19 mouse cellular contexts compared by ENCODE assay signal in the genomic region with DNA sequence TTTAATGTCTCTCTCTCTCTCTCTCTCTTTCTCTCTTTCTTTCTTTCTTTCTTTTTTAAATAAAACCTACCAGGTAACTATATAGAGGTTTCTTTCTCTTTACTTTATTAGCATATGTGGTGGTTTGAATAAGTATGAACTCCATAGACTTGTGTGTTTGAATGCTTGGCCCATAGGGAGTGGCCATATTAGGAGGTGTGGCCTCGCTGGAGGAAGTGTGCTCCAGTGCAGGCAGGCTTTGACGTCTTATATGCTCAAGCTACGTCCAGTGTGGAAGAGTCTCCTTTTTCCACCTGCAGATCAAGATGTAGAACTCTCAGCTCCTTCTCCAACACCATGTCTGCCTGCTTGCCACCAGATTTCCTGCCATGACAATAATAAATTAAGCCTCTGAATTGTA. TPM values are rescaled to one million over a fixed set of nuclear protein-coding genes. Genes with fewer than 3 reads are reported as not detected.
DNase-seq lines count a peak whose midpoint lies in the region; ATAC-seq and TF ChIP-seq lines count a peak whose summit lies in the region.
"Had no signal": no experiment of that assay in that cellular context is flagged by ENCODE, and none has a peak within 500 bp of the region (broad histone marks: within the 10 kb centered on the region; RNA-seq: fewer than 3 reads in every experiment).

No protein-coding gene starts in this region.

- H3K4me1 ChIP-seq in liver, embryonic 12.5 days: peaks cover 98% of the 10 kb centered on the region
- peaks cover 60% of the 10 kb centered on the region for H3K4me1 ChIP-seq in liver, postnatal 0 days (ENCODE audit: insufficient read depth)
- H3K4me1 ChIP-seq in liver, embryonic 13.5 days (replicated peaks): peaks cover 96% of the 10 kb centered on the region
- peaks cover 80 to 84% of the 10 kb centered on the region in 2 experiments for H3K4me1 ChIP-seq in liver, embryonic 14.5 days (replicated peaks; ENCODE audit: control insufficient read depth in 2 of 2, insufficient read depth in 2 of 2, low read length in 1 of 2)
- H3K4me1 ChIP-seq in liver, embryonic 16.5 days (ENCODE audit: control insufficient read depth, low read depth, low read length): peaks cover 86% of the 10 kb centered on the region
- no peaks in the 10 kb centered on the region for H3K4me1 ChIP-seq in hindbrain, embryonic 10.5 days (replicated peaks)
- H3K4me1 ChIP-seq: embryonic facial prominence, embryonic 10.5 days; embryonic facial prominence, embryonic 12.5 days; forebrain, embryonic 13.5 days; forebrain, embryonic 15.5 days had no signal

- no peak overlapping the region for H3K9ac ChIP-seq in liver, embryonic 12.5 days
- H3K9ac ChIP-seq in liver, postnatal 0 days (replicated peaks): no peak overlapping the region
- H3K9ac ChIP-seq in liver, embryonic 13.5 days: no peak overlapping the region
- H3K9ac ChIP-seq in liver, embryonic 14.5 days (replicated peaks): no peak overlapping the region
- no peak overlapping the region for H3K9ac ChIP-seq in liver, embryonic 16.5 days (ENCODE audit: low read depth, low read length)
- H3K9ac ChIP-seq: embryonic facial prominence, embryonic 12.5 days; forebrain, embryonic 13.5 days; forebrain, embryonic 15.5 days had no signal

- ATAC-seq in liver, embryonic 12.5 days: no peak
- ATAC-seq in liver, postnatal 0 days: no peak
- ATAC-seq in liver, embryonic 13.5 days (ENCODE audit: low read depth): no peak
- ATAC-seq in liver, embryonic 14.5 days (ENCODE audit: insufficient read depth): no peak
- no peak for ATAC-seq in liver, embryonic 16.5 days (ENCODE audit: low read depth)
- no peak for ATAC-seq in activated CD4-positive, CD25-positive, alpha-beta regulatory T cell, adult 4 months
- ATAC-seq: forebrain, embryonic 13.5 days; forebrain, embryonic 15.5 days had no signal

- peak overlapping the region; percentile 82 for H3K27ac ChIP-seq in liver, embryonic 12.5 days
- H3K27ac ChIP-seq in liver, postnatal 0 days (ENCODE audit: low read depth): no peak overlapping the region
- peak overlapping the region; percentile 99 for H3K27ac ChIP-seq in liver, embryonic 13.5 days
- peak overlapping the region; percentile 84 for H3K27ac ChIP-seq in liver, embryonic 14.5 days
- H3K27ac ChIP-seq in liver, embryonic 16.5 days (ENCODE audit: low read length): peak overlapping the region; percentile 83
- H3K27ac ChIP-seq in hindbrain, embryonic 10.5 days: no peak overlapping the region
- H3K27ac ChIP-seq: embryonic facial prominence, embryonic 10.5 days; embryonic facial prominence, embryonic 12.5 days; forebrain, embryonic 13.5 days; forebrain, embryonic 15.5 days had no signal

- no peak for TF ChIP-seq EP300 in liver, postnatal 0 days (IDR thresholded peaks at IDR 0.05; ENCODE audit: low read depth)
- TF ChIP-seq EP300 in liver, embryonic 14.5 days (IDR thresholded peaks at IDR 0.05; ENCODE audit: low read depth): no peak

- H3K27me3 ChIP-seq in liver, embryonic 12.5 days (replicated peaks): no peaks in the 10 kb centered on the region
- no peaks in the 10 kb centered on the region for H3K27me3 ChIP-seq in liver, postnatal 0 days (ENCODE audit: insufficient read depth, low read length)
- H3K27me3 ChIP-seq in liver, embryonic 13.5 days: no peaks in the 10 kb centered on the region
- no peaks in the 10 kb centered on the region for H3K27me3 ChIP-seq in liver, embryonic 14.5 days (ENCODE audit: control insufficient read depth, insufficient read depth, low read length)
- H3K27me3 ChIP-seq in liver, embryonic 16.5 days (ENCODE audit: control insufficient read depth, insufficient read depth, low read depth, low read length): no peaks in the 10 kb centered on the region
- no peaks in the 10 kb centered on the region for H3K27me3 ChIP-seq in hindbrain, embryonic 10.5 days (ENCODE audit: insufficient read depth, poor library complexity, severe bottlenecking)
- H3K27me3 ChIP-seq: embryonic facial prominence, embryonic 12.5 days; forebrain, embryonic 13.5 days; forebrain, embryonic 15.5 days had no signal

- H3K9me3 ChIP-seq in liver, embryonic 12.5 days (replicated peaks): no peaks in the 10 kb centered on the region
- H3K9me3 ChIP-seq in liver, postnatal 0 days (ENCODE audit: low read length): no peaks in the 10 kb centered on the region
- no peaks in the 10 kb centered on the region for H3K9me3 ChIP-seq in liver, embryonic 13.5 days (replicated peaks)
- H3K9me3 ChIP-seq in liver, embryonic 14.5 days (ENCODE audit: control insufficient read depth, low read length): no peaks in the 10 kb centered on the region
- H3K9me3 ChIP-seq in liver, embryonic 16.5 days (replicated peaks; ENCODE audit: control insufficient read depth, low read length): no peaks in the 10 kb centered on the region
- H3K9me3 ChIP-seq in hindbrain, embryonic 10.5 days: no peaks in the 10 kb centered on the region
- H3K9me3 ChIP-seq: embryonic facial prominence, embryonic 12.5 days; forebrain, embryonic 13.5 days; forebrain, embryonic 15.5 days had no signal

- no peak for DNase-seq in liver, postnatal 0 days
- DNase-seq in liver, embryonic 13.5 days: no peak
- no peak for DNase-seq in liver, embryonic 14.5 days (ENCODE audit: low read depth in 3 of 3, low spot score in 3 of 3)
- DNase-seq in hindbrain, embryonic 10.5 days (ENCODE audit: low spot score): no peak
- DNase-seq: adrenal gland, adult 8-10 months; adrenal gland, postnatal 14 days; adrenal gland, postnatal 36 days; cerebellum, adult 11-12 months; cerebellum, adult 2 months; cerebellum, adult 9-10 months; cerebellum, postnatal 10 days; cerebellum, postnatal 25 days had no signal

- no peak overlapping the region for H3K4me2 ChIP-seq in liver, embryonic 12.5 days
- H3K4me2 ChIP-seq in liver, postnatal 0 days (ENCODE audit: low read depth, low read length): no peak overlapping the region
- no peak overlapping the region for H3K4me2 ChIP-seq in liver, embryonic 13.5 days
- H3K4me2 ChIP-seq in liver, embryonic 14.5 days (ENCODE audit: low read depth): no peak overlapping the region
- no peak overlapping the region for H3K4me2 ChIP-seq in liver, embryonic 16.5 days (ENCODE audit: low read depth, low read length)
- H3K4me2 ChIP-seq: embryonic facial prominence, embryonic 12.5 days; forebrain, embryonic 13.5 days; forebrain, embryonic 15.5 days had no signal

- H3K4me3 ChIP-seq in liver, embryonic 12.5 days: no peak overlapping the region
- H3K4me3 ChIP-seq in liver, postnatal 0 days (ENCODE audit: low read depth, low read length): no peak overlapping the region
- no peak overlapping the region for H3K4me3 ChIP-seq in liver, embryonic 13.5 days (replicated peaks)
- H3K4me3 ChIP-seq in liver, embryonic 14.5 days (ENCODE audit: insufficient read depth in 1 of 2, low read depth in 2 of 2, low read length in 2 of 2): no peak overlapping the region
- H3K4me3 ChIP-seq in liver, embryonic 16.5 days (ENCODE audit: low read depth, low read length): no peak overlapping the region
- no peak overlapping the region for H3K4me3 ChIP-seq in hindbrain, embryonic 10.5 days
- H3K4me3 ChIP-seq: embryonic facial prominence, embryonic 10.5 days; embryonic facial prominence, embryonic 12.5 days; forebrain, embryonic 13.5 days; forebrain, embryonic 15.5 days had no signal

- H3K36me3 ChIP-seq in liver, embryonic 12.5 days: 0 out of 2 replicates have a peak, but pooled peaks cover 2% of the 10 kb centered on the region
- H3K36me3 ChIP-seq in liver, postnatal 0 days (replicated peaks; ENCODE audit: insufficient read depth, low read length): no peaks in the 10 kb centered on the region
- no peaks in the 10 kb centered on the region for H3K36me3 ChIP-seq in liver, embryonic 13.5 days
- H3K36me3 ChIP-seq in liver, embryonic 14.5 days (replicated peaks; ENCODE audit: control insufficient read depth, insufficient read depth, low read depth): no peaks in the 10 kb centered on the region
- no peaks in the 10 kb centered on the region for H3K36me3 ChIP-seq in liver, embryonic 16.5 days (ENCODE audit: control insufficient read depth, insufficient read depth)
- H3K36me3 ChIP-seq in hindbrain, embryonic 10.5 days: no peaks in the 10 kb centered on the region
- H3K36me3 ChIP-seq: embryonic facial prominence, embryonic 10.5 days; embryonic facial prominence, embryonic 12.5 days; forebrain, embryonic 15.5 days had no signal

- no peak for TF ChIP-seq CTCF in liver, postnatal 0 days (IDR thresholded peaks at IDR 0.05; ENCODE audit: low read depth)
- no peak for TF ChIP-seq CTCF in liver, embryonic 14.5 days (IDR thresholded peaks at IDR 0.05; ENCODE audit: low read depth)

- 71% methylated on average over 3 of the region's 3 CpGs for WGBS in liver, embryonic 12.5 days (ENCODE audit: insufficient replicate concordance)
- WGBS in liver, postnatal 0 days (ENCODE audit: insufficient replicate concordance): 63% methylated on average over 3 of the region's 3 CpGs
- WGBS in liver, embryonic 13.5 days (ENCODE audit: insufficient replicate concordance): 58% methylated on average over 3 of the region's 3 CpGs
- WGBS in liver, embryonic 14.5 days (ENCODE audit: insufficient replicate concordance): 61% methylated on average over 3 of the region's 3 CpGs
- WGBS in liver, embryonic 16.5 days (ENCODE audit: insufficient replicate concordance): 59% methylated on average over 3 of the region's 3 CpGs
- WGBS in hindbrain, embryonic 10.5 days: 68% methylated on average over 3 of the region's 3 CpGs

RNA-seq across cellular contexts. Expression of gene Dok1, which starts 14.2 kb away (rescaled TPM):
- 22.2 and 22.6 TPM in 2 replicates for polyA plus RNA-seq in liver, embryonic 12.5 days (2016; fragmentation: Nextera tagmentation; extraction: Ambion mirVana)
- polyA plus RNA-seq in liver, postnatal 0 days (2015; fragmentation: Nextera tagmentation; extraction: Ambion mirVana): 11.3 and 11.8 TPM in 2 replicates
- 20.1 and 20.2 TPM in 2 replicates for polyA plus RNA-seq in liver, embryonic 13.5 days (2015; fragmentation: Nextera tagmentation; extraction: Ambion mirVana)
- polyA plus RNA-seq in liver, embryonic 14.5 days (2012; rRNA removed): 13.9 and 14.9 TPM in 2 replicates
- 12.7 and 15.7 TPM in 2 replicates for polyA plus RNA-seq in liver, embryonic 14.5 days (2014; fragmentation: Nextera tagmentation; extraction: Ambion mirVana)
- polyA plus RNA-seq in liver, embryonic 16.5 days (2015; fragmentation: Nextera tagmentation; extraction: Ambion mirVana): 15.7 and 16.1 TPM in 2 replicates
- 7.7 and 8.6 TPM in 2 replicates for polyA plus RNA-seq in hindbrain, embryonic 10.5 days (2016; fragmentation: Nextera tagmentation; extraction: Ambion mirVana)
- polyA plus RNA-seq in activated CD4-positive, CD25-positive, alpha-beta regulatory T cell, adult 4 months (2017; shearing (Covaris generic)): 10 to 100 TPM; 26.3 to 47.2 TPM

RNA-seq across cellular contexts. Expression of gene Loxl3, which starts 14.9 kb away (rescaled TPM):
- 3.1 and 3.2 TPM in 2 replicates for polyA plus RNA-seq in liver, embryonic 12.5 days (2016; fragmentation: Nextera tagmentation; extraction: Ambion mirVana)
- 1.2 and 1.7 TPM in 2 replicates for polyA plus RNA-seq in liver, postnatal 0 days (2015; fragmentation: Nextera tagmentation; extraction: Ambion mirVana)
- polyA plus RNA-seq in liver, embryonic 13.5 days (2015; fragmentation: Nextera tagmentation; extraction: Ambion mirVana): 2.1 and 2.2 TPM in 2 replicates
- 0.92 and 1.6 TPM in 2 replicates for polyA plus RNA-seq in liver, embryonic 14.5 days (2012; rRNA removed)
- polyA plus RNA-seq in liver, embryonic 14.5 days (2014; fragmentation: Nextera tagmentation; extraction: Ambion mirVana): 1.1 TPM in 2 replicates
- 1.9 and 2.1 TPM in 2 replicates for polyA plus RNA-seq in liver, embryonic 16.5 days (2015; fragmentation: Nextera tagmentation; extraction: Ambion mirVana)
- 10.5 and 10.7 TPM in 2 replicates for polyA plus RNA-seq in hindbrain, embryonic 10.5 days (2016; fragmentation: Nextera tagmentation; extraction: Ambion mirVana)
- under 1 TPM in 1 of 2 experiments, not detected in 1; 0.26 TPM for polyA plus RNA-seq in activated CD4-positive, CD25-positive, alpha-beta regulatory T cell, adult 4 months (2017; shearing (Covaris generic))

RNA-seq across cellular contexts. Expression of gene Aup1, which starts 35.3 kb away (rescaled TPM):
- polyA plus RNA-seq in liver, embryonic 12.5 days (2016; fragmentation: Nextera tagmentation; extraction: Ambion mirVana): 215 and 233 TPM in 2 replicates
- polyA plus RNA-seq in liver, postnatal 0 days (2015; fragmentation: Nextera tagmentation; extraction: Ambion mirVana): 175 and 180 TPM in 2 replicates
- polyA plus RNA-seq in liver, embryonic 13.5 days (2015; fragmentation: Nextera tagmentation; extraction: Ambion mirVana): 186 and 197 TPM in 2 replicates
- 172 and 269 TPM in 2 replicates for polyA plus RNA-seq in liver, embryonic 14.5 days (2012; rRNA removed)
- polyA plus RNA-seq in liver, embryonic 14.5 days (2014; fragmentation: Nextera tagmentation; extraction: Ambion mirVana): 128 and 136 TPM in 2 replicates
- polyA plus RNA-seq in liver, embryonic 16.5 days (2015; fragmentation: Nextera tagmentation; extraction: Ambion mirVana): 180 and 190 TPM in 2 replicates
- 169 and 179 TPM in 2 replicates for polyA plus RNA-seq in hindbrain, embryonic 10.5 days (2016; fragmentation: Nextera tagmentation; extraction: Ambion mirVana)
- polyA plus RNA-seq in activated CD4-positive, CD25-positive, alpha-beta regulatory T cell, adult 4 months (2017; shearing (Covaris generic)): 100 to 1,000 TPM; 432 to 455 TPM

RNA-seq across cellular contexts. Expression of gene Htra2, which starts 36.0 kb away (rescaled TPM):
- polyA plus RNA-seq in liver, embryonic 12.5 days (2016; fragmentation: Nextera tagmentation; extraction: Ambion mirVana): 147 and 154 TPM in 2 replicates
- 33.8 and 34.7 TPM in 2 replicates for polyA plus RNA-seq in liver, postnatal 0 days (2015; fragmentation: Nextera tagmentation; extraction: Ambion mirVana)
- 131 and 132 TPM in 2 replicates for polyA plus RNA-seq in liver, embryonic 13.5 days (2015; fragmentation: Nextera tagmentation; extraction: Ambion mirVana)
- polyA plus RNA-seq in liver, embryonic 14.5 days (2012; rRNA removed): 75.7 and 80.9 TPM in 2 replicates
- polyA plus RNA-seq in liver, embryonic 14.5 days (2014; fragmentation: Nextera tagmentation; extraction: Ambion mirVana): 54.3 and 54.9 TPM in 2 replicates
- 72.0 and 72.4 TPM in 2 replicates for polyA plus RNA-seq in liver, embryonic 16.5 days (2015; fragmentation: Nextera tagmentation; extraction: Ambion mirVana)
- polyA plus RNA-seq in hindbrain, embryonic 10.5 days (2016; fragmentation: Nextera tagmentation; extraction: Ambion mirVana): 70.9 and 82.5 TPM in 2 replicates
- 10 to 100 TPM; 19.0 to 22.2 TPM for polyA plus RNA-seq in activated CD4-positive, CD25-positive, alpha-beta regulatory T cell, adult 4 months (2017; shearing (Covaris generic))

RNA-seq across cellular contexts. Expression of gene Dqx1, which starts 38.6 kb away (rescaled TPM):
- 5.0 and 5.4 TPM in 2 replicates for polyA plus RNA-seq in liver, embryonic 12.5 days (2016; fragmentation: Nextera tagmentation; extraction: Ambion mirVana)
- 7.5 and 8.2 TPM in 2 replicates for polyA plus RNA-seq in liver, postnatal 0 days (2015; fragmentation: Nextera tagmentation; extraction: Ambion mirVana)
- 5.3 and 5.6 TPM in 2 replicates for polyA plus RNA-seq in liver, embryonic 13.5 days (2015; fragmentation: Nextera tagmentation; extraction: Ambion mirVana)
- polyA plus RNA-seq in liver, embryonic 14.5 days (2012; rRNA removed): 7.7 and 7.8 TPM in 2 replicates
- 2.9 and 3.1 TPM in 2 replicates for polyA plus RNA-seq in liver, embryonic 14.5 days (2014; fragmentation: Nextera tagmentation; extraction: Ambion mirVana)
- polyA plus RNA-seq in liver, embryonic 16.5 days (2015; fragmentation: Nextera tagmentation; extraction: Ambion mirVana): 9.0 and 9.3 TPM in 2 replicates
- polyA plus RNA-seq in hindbrain, embryonic 10.5 days (2016; fragmentation: Nextera tagmentation; extraction: Ambion mirVana): 2.2 and 3.5 TPM in 2 replicates
- 1 to 10 TPM; 1.5 to 1.6 TPM for polyA plus RNA-seq in activated CD4-positive, CD25-positive, alpha-beta regulatory T cell, adult 4 months (2017; shearing (Covaris generic))

Comparison
In these comparisons a context has a peak if more than half of its experiments do, and no peak if none do; other contexts are left out.
1. H3K27ac ChIP-seq: peak in liver, embryonic 12.5 days (single experiment), liver, embryonic 13.5 days (single experiment), liver, embryonic 14.5 days (single experiment) and liver, embryonic 16.5 days (single experiment); none in liver, postnatal 0 days (single experiment) and hindbrain, embryonic 10.5 days (single experiment).